Mouse (Mus musculus): ENCODE data around the gene Tbck.

DNA sequence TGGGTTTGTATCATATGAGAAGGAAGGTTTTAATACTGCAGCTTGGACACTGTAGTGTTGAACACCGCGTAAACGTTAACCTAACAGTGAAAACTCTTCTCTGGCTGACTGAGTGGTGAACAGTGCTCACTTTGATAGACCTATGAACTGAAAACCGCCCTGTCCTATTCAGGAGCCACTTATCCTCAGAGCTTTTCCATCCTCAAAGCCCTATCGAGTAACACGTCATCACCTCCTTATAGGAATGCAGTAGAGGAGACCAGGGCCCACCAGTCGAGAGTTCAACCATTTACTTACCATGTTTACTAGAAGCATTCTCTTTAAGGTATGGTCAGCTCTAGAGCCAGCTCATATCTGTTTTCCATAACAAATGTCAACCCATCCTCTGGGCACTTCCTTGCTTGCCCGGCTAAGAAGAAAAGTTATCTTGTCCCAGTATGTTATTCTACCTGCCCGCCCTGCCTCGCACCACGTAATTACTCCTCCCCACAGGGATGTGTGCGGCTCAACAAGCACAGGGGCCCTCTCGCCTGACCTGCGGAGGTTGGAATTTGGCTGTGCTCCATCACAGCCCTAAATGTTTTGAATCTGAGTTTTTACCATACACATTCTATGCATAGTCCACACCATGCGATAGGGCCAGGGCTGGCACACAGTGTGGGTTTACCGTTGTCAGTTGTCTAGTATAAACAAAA is 147.4 kb downstream of the Tbck start:
- TF ChIP-seq POLR2A (IDR thresholded peaks at IDR 0.05; ENCODE audit: insufficient read length, low read depth) (no peak), POLR2AphosphoS2 (IDR thresholded peaks at IDR 0.05; ENCODE audit: insufficient read length, low read depth) (no peak), MYOG (IDR thresholded peaks at IDR 0.05; ENCODE audit: control insufficient read depth in 1 of 3, insufficient read depth in 1 of 3, insufficient read length in 2 of 3, low read depth in 2 of 3) (no peak)
